Mouse (Mus musculus): ENCODE results near the gene Olfr612. TPM values are rescaled to one million over a fixed set of nuclear protein-coding genes. Genes with fewer than 3 reads are reported as not detected.
"Not testable (repeated sequence)": the region's sequence is repeated elsewhere in the genome, so short reads cannot be mapped to it uniquely, and the experiment has no call there.

Olfr612 gene
- polyA plus RNA-seq (2016; fragmentation: Nextera tagmentation; extraction: Ambion mirVana), result not detected in 2 replicates

DNA sequence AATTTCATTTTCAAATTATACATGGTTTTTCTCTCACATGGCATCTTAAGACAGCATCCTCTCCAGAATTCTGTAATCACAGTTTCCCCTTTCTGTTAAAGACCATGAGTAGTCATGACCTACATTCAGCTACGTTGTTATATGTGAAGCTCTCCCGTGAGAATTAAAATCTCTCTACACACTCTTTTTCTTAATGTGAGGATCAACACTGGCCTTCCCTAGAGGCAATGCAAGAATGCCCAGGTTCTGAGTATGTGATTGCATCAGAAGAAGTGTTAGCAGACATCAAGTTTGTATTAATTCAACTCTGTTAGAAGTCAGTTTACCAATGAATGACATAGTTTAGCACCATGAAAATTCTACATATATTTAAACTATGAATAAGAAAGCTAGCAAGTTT lies at the start of gene Olfr612:
Gene Olfr612, minus strand, starts transcription at position 101 of the 400 bp plus-strand sequence.
- H3K36me3 ChIP-seq; DNase-seq (ENCODE audit: low spot score); H3K27me3 ChIP-seq (ENCODE audit: low read depth, poor library complexity, severe bottlenecking); H3K27ac ChIP-seq (replicated peaks); H3K4me3 ChIP-seq; H3K4me1 ChIP-seq; H3K9me3 ChIP-seq (replicated peaks): not testable (repeated sequence)
- WGBS, result 87% methylated on average over 2 of the region's 2 CpGs

DNA sequence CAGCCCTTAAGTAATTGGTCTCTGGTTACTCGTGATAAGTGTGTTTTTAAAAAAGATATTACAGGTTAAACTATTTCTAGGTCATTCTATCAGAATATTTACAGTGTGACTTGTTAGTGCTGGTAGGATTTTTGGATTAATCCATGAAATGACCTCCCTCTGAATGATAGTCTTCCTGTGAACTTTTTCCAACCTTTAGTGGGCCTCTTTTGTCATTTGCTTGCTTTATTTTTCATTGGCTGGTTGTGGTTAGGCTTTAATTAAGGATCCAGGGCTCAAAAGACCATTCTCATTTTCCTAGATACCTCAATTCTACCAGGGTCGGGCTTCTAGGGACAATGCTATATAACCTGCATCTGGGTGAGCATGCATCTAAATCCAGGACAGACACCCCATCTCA lies 47.3 kb upstream of the Olfr612 start, which contains the start of gene Olfr618:
Gene Olfr618, plus strand, starts transcription at position 301 of the 400 bp plus-strand sequence.
- no peaks in the 10 kb centered on the region for H3K27me3 ChIP-seq (ENCODE audit: low read depth, poor library complexity, severe bottlenecking)
- H3K9me3 ChIP-seq (replicated peaks), result no peaks in the 10 kb centered on the region
- WGBS, result 71% methylated on average over 2 of the region's 2 CpGs
- H3K4me3 ChIP-seq, result no peak within 1 kb of the TSS
- DNase-seq (ENCODE audit: low spot score), result no peak
- no peaks in the 10 kb centered on the region for H3K36me3 ChIP-seq
- no peaks in the 10 kb centered on the region for H3K4me1 ChIP-seq
- H3K27ac ChIP-seq (replicated peaks), result no peak within 1 kb of the TSS

DNA sequence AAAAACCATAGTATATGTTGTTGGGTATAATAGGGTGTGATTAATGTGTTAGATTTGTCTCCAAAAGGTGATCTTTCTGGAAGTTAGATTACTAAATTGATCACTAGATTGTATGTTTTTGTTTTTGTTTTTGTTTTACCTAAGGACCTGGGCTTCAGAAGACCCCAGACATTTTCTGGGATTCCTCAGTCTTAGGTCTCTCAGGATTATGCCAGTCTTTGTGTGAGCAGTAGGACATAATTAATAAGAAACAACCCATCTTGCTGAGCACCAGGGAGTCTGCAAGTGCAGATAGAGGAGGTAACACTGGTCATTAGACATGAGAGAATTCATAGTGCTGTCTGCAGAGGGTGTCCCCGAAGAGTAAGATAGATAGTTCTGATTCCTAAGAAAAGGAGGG lies 30.2 kb upstream of the Olfr612 start, which contains the start of gene Olfr617:
Gene Olfr617, plus strand, starts transcription at position 301 of the 400 bp plus-strand sequence.
- 97% methylated on average over 1 of the region's 1 CpGs for WGBS
- H3K36me3 ChIP-seq, result no peaks in the 10 kb centered on the region
- no peaks in the 10 kb centered on the region for H3K4me1 ChIP-seq
- H3K27me3 ChIP-seq (ENCODE audit: low read depth, poor library complexity, severe bottlenecking), result no peaks in the 10 kb centered on the region
- no peak within 1 kb of the TSS for H3K4me3 ChIP-seq
- H3K9me3 ChIP-seq (replicated peaks), result no peaks in the 10 kb centered on the region
- H3K27ac ChIP-seq (replicated peaks), result no peak within 1 kb of the TSS
- no peak for DNase-seq (ENCODE audit: low spot score)

DNA sequence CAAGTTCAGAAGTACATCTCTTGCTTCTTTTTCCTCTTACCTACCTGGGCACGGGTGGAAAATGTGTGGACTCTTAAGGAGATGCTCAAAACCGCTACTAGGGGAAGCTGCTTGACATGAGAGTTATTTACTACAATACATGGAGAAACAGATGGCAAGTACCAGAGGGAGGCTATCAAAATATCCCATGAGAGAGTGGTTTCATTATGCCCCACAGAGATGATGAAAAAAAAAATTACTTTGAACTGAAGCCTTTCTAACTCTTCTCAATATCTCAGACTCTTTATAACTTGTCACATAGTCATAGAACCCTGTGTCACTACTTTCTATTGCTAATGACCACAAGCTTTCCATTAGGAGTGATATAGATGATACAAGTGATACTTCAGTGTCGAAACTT lies 26.5 kb upstream of the Olfr612 start, which contains the start of gene Olfr616:
Gene Olfr616, minus strand, starts transcription at position 101 of the 400 bp plus-strand sequence.
- H3K36me3 ChIP-seq, result no peaks in the 10 kb centered on the region
- H3K9me3 ChIP-seq (replicated peaks), result no peaks in the 10 kb centered on the region
- H3K4me3 ChIP-seq, result no peak within 1 kb of the TSS
- H3K27me3 ChIP-seq (ENCODE audit: low read depth, poor library complexity, severe bottlenecking), result no peaks in the 10 kb centered on the region
- DNase-seq (ENCODE audit: low spot score), result no peak
- WGBS, result 79% methylated on average over 3 of the region's 3 CpGs
- no peak within 1 kb of the TSS for H3K27ac ChIP-seq (replicated peaks)
- no peaks in the 10 kb centered on the region for H3K4me1 ChIP-seq

GRCm38 (mm10) chr7:103555779-103556178 lies 13.3 kb upstream of the Olfr612 start, which contains the start of gene Olfr615:
TSS of gene Olfr615 (plus strand) at chr7:103556079.
- H3K27ac ChIP-seq (replicated peaks), result no peak within 1 kb of the TSS
- WGBS, result 93% methylated on average over 2 of the region's 2 CpGs
- H3K9me3 ChIP-seq (replicated peaks), result no peaks in the 10 kb centered on the region
- no peak for DNase-seq (ENCODE audit: low spot score)
- no peaks in the 10 kb centered on the region for H3K27me3 ChIP-seq (ENCODE audit: low read depth, poor library complexity, severe bottlenecking)
- H3K4me1 ChIP-seq, result no peaks in the 10 kb centered on the region
- no peaks in the 10 kb centered on the region for H3K36me3 ChIP-seq
- no peak within 1 kb of the TSS for H3K4me3 ChIP-seq

DNA sequence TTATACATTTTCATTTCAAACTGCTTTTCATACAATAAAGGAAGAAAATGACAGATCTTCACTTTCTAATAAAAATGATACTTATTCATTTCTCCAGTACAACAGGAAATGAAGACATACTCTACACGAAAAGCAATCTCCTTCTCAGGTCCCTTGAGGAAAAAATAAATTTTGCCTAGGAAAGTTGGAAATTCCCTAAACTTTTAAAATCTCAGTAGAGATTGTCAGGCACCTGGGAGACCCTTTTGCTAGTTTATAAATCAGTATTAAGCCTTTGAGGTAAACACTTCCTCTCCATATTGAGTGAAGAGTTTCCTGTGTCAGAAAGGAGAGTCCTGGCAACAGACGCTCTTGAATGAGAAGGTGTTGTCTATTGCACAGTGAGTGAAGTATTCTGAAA lies 5.3 kb upstream of the Olfr612 start, which contains the start of gene Olfr613:
Gene Olfr613, plus strand, starts transcription at position 301 of the 400 bp plus-strand sequence.
- Histone ChIP-seq H3K9me3 (replicated peaks) (no peaks in the 10 kb centered on the region), H3K27ac (replicated peaks) (no peak within 1 kb of the TSS), H3K4me3 (no peak within 1 kb of the TSS), H3K36me3 (no peaks in the 10 kb centered on the region), H3K27me3 (ENCODE audit: low read depth, poor library complexity, severe bottlenecking) (no peaks in the 10 kb centered on the region), H3K4me1 (no peaks in the 10 kb centered on the region)
- 83% methylated on average over 2 of the region's 2 CpGs for WGBS
- no peak for DNase-seq (ENCODE audit: low spot score)

DNA sequence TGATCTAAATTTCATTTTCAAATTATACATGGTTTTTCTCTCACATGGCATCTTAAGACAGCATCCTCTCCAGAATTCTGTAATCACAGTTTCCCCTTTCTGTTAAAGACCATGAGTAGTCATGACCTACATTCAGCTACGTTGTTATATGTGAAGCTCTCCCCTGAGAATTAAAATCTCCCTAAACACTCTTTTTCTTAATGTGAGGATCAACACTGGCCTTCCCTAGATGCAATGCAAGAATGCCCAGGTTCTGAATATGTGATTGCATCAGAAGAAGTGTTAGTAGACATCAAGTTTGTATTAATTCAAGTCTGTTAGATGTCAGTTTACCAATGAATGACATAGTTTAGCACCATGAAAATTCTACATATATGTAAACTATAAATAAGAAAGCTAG lies 21.8 kb downstream of the Olfr612 start, which contains the start of gene Olfr611:
Gene Olfr611, minus strand, starts transcription at position 101 of the 400 bp plus-strand sequence.
- H3K27ac ChIP-seq (replicated peaks); H3K9me3 ChIP-seq (replicated peaks); H3K4me1 ChIP-seq; H3K36me3 ChIP-seq; H3K27me3 ChIP-seq (ENCODE audit: low read depth, poor library complexity, severe bottlenecking); H3K4me3 ChIP-seq; DNase-seq (ENCODE audit: low spot score): not testable (repeated sequence)
- 79% methylated on average over 1 of the region's 1 CpGs for WGBS

DNA sequence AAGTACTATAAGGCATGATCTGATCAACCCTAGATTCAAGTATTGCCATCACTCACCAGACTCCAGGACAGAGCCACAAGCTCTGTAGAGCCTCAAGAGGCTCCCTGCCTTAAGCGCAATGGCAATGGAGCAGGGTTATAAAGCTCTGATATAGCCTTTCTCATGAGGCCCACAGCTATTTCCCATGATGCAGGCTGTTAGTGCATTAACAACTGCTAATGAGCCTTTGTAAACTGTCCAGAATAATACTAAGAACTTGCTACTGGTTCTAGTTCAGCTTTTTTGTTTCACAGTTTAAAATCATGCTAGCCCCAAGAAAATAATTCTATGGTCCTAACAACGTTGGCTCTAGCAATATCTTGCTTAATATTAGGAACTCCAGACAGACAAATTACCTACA lies 30.5 kb downstream of the Olfr612 start, which contains the start of gene Olfr610:
Gene Olfr610, minus strand, starts transcription at position 101 of the 400 bp plus-strand sequence.
- Histone ChIP-seq H3K9me3 (replicated peaks) (no peaks in the 10 kb centered on the region), H3K27ac (replicated peaks) (no peak within 1 kb of the TSS), H3K27me3 (ENCODE audit: low read depth, poor library complexity, severe bottlenecking) (no peaks in the 10 kb centered on the region), H3K36me3 (no peaks in the 10 kb centered on the region), H3K4me3 (no peak within 1 kb of the TSS), H3K4me1 (no peaks in the 10 kb centered on the region)
- 84% methylated on average over 2 of the region's 2 CpGs for WGBS
- DNase-seq (ENCODE audit: low spot score), result no peak

DNA sequence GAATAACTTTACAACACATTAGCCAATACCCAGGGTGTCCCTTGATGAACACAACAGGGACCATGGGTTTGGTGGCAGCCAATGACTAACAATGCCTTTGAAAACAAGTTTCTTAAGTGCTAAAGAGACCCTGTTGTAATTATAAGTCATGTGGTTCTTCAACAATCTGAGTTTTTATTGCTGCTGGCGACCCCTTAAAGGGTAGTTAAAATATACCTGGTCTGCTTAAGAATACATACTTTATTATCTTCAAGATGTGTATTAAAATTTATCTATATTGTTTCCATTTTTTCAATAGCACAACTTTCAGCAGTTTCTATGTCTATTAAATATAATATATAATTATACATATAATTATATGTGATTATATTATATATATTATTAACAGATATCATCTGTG lies 44.6 kb downstream of the Olfr612 start, which contains the start of gene Olfr609:
Gene Olfr609, minus strand, starts transcription at position 101 of the 400 bp plus-strand sequence.
- H3K36me3 ChIP-seq, result no peaks in the 10 kb centered on the region
- no peak within 1 kb of the TSS for H3K4me3 ChIP-seq
- H3K9me3 ChIP-seq (replicated peaks), result no peaks in the 10 kb centered on the region
- H3K27me3 ChIP-seq (ENCODE audit: low read depth, poor library complexity, severe bottlenecking), result no peaks in the 10 kb centered on the region
- no peak for DNase-seq (ENCODE audit: low spot score)
- 84% methylated on average over 1 of the region's 1 CpGs for WGBS
- H3K27ac ChIP-seq (replicated peaks), result no peak within 1 kb of the TSS
- no peaks in the 10 kb centered on the region for H3K4me1 ChIP-seq

Small RNAs within 50 kb of the gene (microRNA-seq; reads per million reads assigned to microRNA genes)
- gene Gm26506, result not detected

Other genes starting within 250 kb of the Olfr612 start
- not detected in 2 replicates for gene Olfr596, start 237.1 kb downstream of the Olfr612 start, polyA plus RNA-seq (2016; fragmentation: Nextera tagmentation; extraction: Ambion mirVana)
- gene Olfr597, start 226.4 kb downstream of the Olfr612 start, polyA plus RNA-seq (2016; fragmentation: Nextera tagmentation; extraction: Ambion mirVana), result not detected in 2 replicates
- gene Olfr598, start 219.1 kb downstream of the Olfr612 start, polyA plus RNA-seq (2016; fragmentation: Nextera tagmentation; extraction: Ambion mirVana), result not detected in 2 replicates
- not detected in 2 replicates for gene Olfr599, start 206.8 kb downstream of the Olfr612 start, polyA plus RNA-seq (2016; fragmentation: Nextera tagmentation; extraction: Ambion mirVana)
- not detected in 2 replicates for gene Olfr600, start 193.0 kb downstream of the Olfr612 start, polyA plus RNA-seq (2016; fragmentation: Nextera tagmentation; extraction: Ambion mirVana)
- not detected in 2 replicates for gene Olfr601, start 180.1 kb downstream of the Olfr612 start, polyA plus RNA-seq (2016; fragmentation: Nextera tagmentation; extraction: Ambion mirVana)
- gene Olfr603, start 156.5 kb downstream of the Olfr612 start, polyA plus RNA-seq (2016; fragmentation: Nextera tagmentation; extraction: Ambion mirVana), result not detected in 2 replicates
- not detected in 2 replicates for gene Usp17lc, start 127.6 kb downstream of the Olfr612 start, polyA plus RNA-seq (2016; fragmentation: Nextera tagmentation; extraction: Ambion mirVana)
- not detected in 2 replicates for gene Olfr605, start 97.3 kb downstream of the Olfr612 start, polyA plus RNA-seq (2016; fragmentation: Nextera tagmentation; extraction: Ambion mirVana)
- not detected in 2 replicates for gene Olfr606, start 93.7 kb downstream of the Olfr612 start, polyA plus RNA-seq (2016; fragmentation: Nextera tagmentation; extraction: Ambion mirVana)
- gene Olfr607, start 78.6 kb downstream of the Olfr612 start, polyA plus RNA-seq (2016; fragmentation: Nextera tagmentation; extraction: Ambion mirVana), result not detected in 2 replicates
- not detected in 2 replicates for gene Olfr608, start 72.8 kb downstream of the Olfr612 start, polyA plus RNA-seq (2016; fragmentation: Nextera tagmentation; extraction: Ambion mirVana)
- gene Olfr609, start 44.7 kb downstream of the Olfr612 start, polyA plus RNA-seq (2016; fragmentation: Nextera tagmentation; extraction: Ambion mirVana), result not detected in 2 replicates
- not detected in 2 replicates for gene Olfr610, start 30.6 kb downstream of the Olfr612 start, polyA plus RNA-seq (2016; fragmentation: Nextera tagmentation; extraction: Ambion mirVana)
- not detected in 2 replicates for gene Olfr611, start 21.9 kb downstream of the Olfr612 start, polyA plus RNA-seq (2016; fragmentation: Nextera tagmentation; extraction: Ambion mirVana)
- gene Olfr613, start 5.4 kb upstream of the Olfr612 start, polyA plus RNA-seq (2016; fragmentation: Nextera tagmentation; extraction: Ambion mirVana), result not detected in 2 replicates
- not detected in 2 replicates for gene Olfr615, start 13.4 kb upstream of the Olfr612 start, polyA plus RNA-seq (2016; fragmentation: Nextera tagmentation; extraction: Ambion mirVana)
- not detected in 2 replicates for gene Olfr616, start 26.4 kb upstream of the Olfr612 start, polyA plus RNA-seq (2016; fragmentation: Nextera tagmentation; extraction: Ambion mirVana)
- not detected in 2 replicates for gene Olfr617, start 30.3 kb upstream of the Olfr612 start, polyA plus RNA-seq (2016; fragmentation: Nextera tagmentation; extraction: Ambion mirVana)
- not detected in 2 replicates for gene Olfr618, start 47.4 kb upstream of the Olfr612 start, polyA plus RNA-seq (2016; fragmentation: Nextera tagmentation; extraction: Ambion mirVana)
- gene Olfr619, start 57.9 kb upstream of the Olfr612 start, polyA plus RNA-seq (2016; fragmentation: Nextera tagmentation; extraction: Ambion mirVana), result not detected in 2 replicates
- gene Olfr620, start 69.8 kb upstream of the Olfr612 start, polyA plus RNA-seq (2016; fragmentation: Nextera tagmentation; extraction: Ambion mirVana), result not detected in 2 replicates
- not detected in 2 replicates for gene Olfr622, start 100.0 kb upstream of the Olfr612 start, polyA plus RNA-seq (2016; fragmentation: Nextera tagmentation; extraction: Ambion mirVana)
- not detected in 2 replicates for gene Olfr623, start 121.0 kb upstream of the Olfr612 start, polyA plus RNA-seq (2016; fragmentation: Nextera tagmentation; extraction: Ambion mirVana)
- 0.02 TPM in 2 replicates for gene Olfr624, start 128.5 kb upstream of the Olfr612 start, polyA plus RNA-seq (2016; fragmentation: Nextera tagmentation; extraction: Ambion mirVana)
- not detected in 2 replicates for gene Olfr625-ps1, start 140.0 kb upstream of the Olfr612 start, polyA plus RNA-seq (2016; fragmentation: Nextera tagmentation; extraction: Ambion mirVana)
- not detected in 2 replicates for gene Olfr243, start 172.0 kb upstream of the Olfr612 start, polyA plus RNA-seq (2016; fragmentation: Nextera tagmentation; extraction: Ambion mirVana)
- gene Olfr628, start 187.7 kb upstream of the Olfr612 start, polyA plus RNA-seq (2016; fragmentation: Nextera tagmentation; extraction: Ambion mirVana), result not detected in 2 replicates
- gene Olfr629, start 202.2 kb upstream of the Olfr612 start, polyA plus RNA-seq (2016; fragmentation: Nextera tagmentation; extraction: Ambion mirVana), result not detected in 2 replicates
- not detected in 2 replicates for gene Olfr630, start 214.6 kb upstream of the Olfr612 start, polyA plus RNA-seq (2016; fragmentation: Nextera tagmentation; extraction: Ambion mirVana)
- gene Olfr69, start 228.9 kb upstream of the Olfr612 start, polyA plus RNA-seq (2016; fragmentation: Nextera tagmentation; extraction: Ambion mirVana), result not detected in 2 replicates
- not detected in 2 replicates for gene Olfr68, start 237.0 kb upstream of the Olfr612 start, polyA plus RNA-seq (2016; fragmentation: Nextera tagmentation; extraction: Ambion mirVana)
- not detected in 2 replicates for gene Olfr67, start 249.1 kb upstream of the Olfr612 start, polyA plus RNA-seq (2016; fragmentation: Nextera tagmentation; extraction: Ambion mirVana)